28 mouse cellular contexts compared by ENCODE assay signal in the genomic region with DNA sequence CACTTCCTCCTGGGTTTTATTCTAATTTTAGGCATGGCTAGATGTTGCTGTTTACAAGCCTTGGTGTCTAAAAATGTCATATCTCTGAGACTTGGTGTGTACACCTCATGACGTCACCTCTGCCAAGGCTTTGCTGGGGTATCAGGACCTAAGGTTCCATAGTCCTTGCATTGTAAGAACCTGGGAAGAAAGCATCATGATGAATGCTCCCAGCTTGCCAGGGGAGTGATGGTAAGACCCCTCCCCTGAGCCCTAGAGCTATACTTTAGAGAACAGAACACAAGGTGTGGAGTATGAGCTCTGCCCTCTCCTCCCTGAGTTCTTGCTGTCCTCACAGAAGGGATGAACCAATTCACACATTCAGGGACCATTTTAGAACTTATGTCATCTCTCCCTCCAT.
"Had no signal": no experiment of that assay in that cellular context is flagged by ENCODE, and none has a peak within 500 bp of the region (broad histone marks: within the 10 kb centered on the region; RNA-seq: fewer than 3 reads in every experiment).

No protein-coding gene starts in this region.

- H3K36me3 ChIP-seq: limb, embryonic 10.5 days; limb, embryonic 12.5 days; limb, embryonic 13.5 days; limb, embryonic 15.5 days; liver, embryonic 12.5 days; liver, embryonic 13.5 days; liver, embryonic 15.5 days; lung, embryonic 15.5 days; midbrain, embryonic 10.5 days; midbrain, embryonic 12.5 days; midbrain, embryonic 13.5 days; midbrain, embryonic 15.5 days; neural tube, embryonic 12.5 days had no signal

- H3K9me3 ChIP-seq: limb, embryonic 10.5 days; limb, embryonic 12.5 days; limb, embryonic 13.5 days; limb, embryonic 15.5 days; liver, embryonic 12.5 days; liver, embryonic 13.5 days; liver, embryonic 15.5 days; lung, embryonic 15.5 days; megakaryocyte, embryonic 14.5 days; midbrain, embryonic 10.5 days; midbrain, embryonic 12.5 days; midbrain, embryonic 13.5 days; midbrain, embryonic 15.5 days; neural tube, embryonic 12.5 days had no signal

- DNase-seq: left cerebral cortex, postnatal 4 days; liver; liver, embryonic 13.5 days; liver, postnatal 0 days; lung, adult 18-20 months; lung, adult 2 months; lung, embryonic 14.5 days; lung, postnatal 10 days; lung, postnatal 14 days; lung, postnatal 36 days; lung, postnatal 4 days; midbrain, embryonic 14.5 days had no signal

- H3K4me1 ChIP-seq: limb, embryonic 10.5 days; limb, embryonic 12.5 days; limb, embryonic 13.5 days; limb, embryonic 15.5 days; liver, embryonic 12.5 days; liver, embryonic 13.5 days; liver, embryonic 15.5 days; lung, embryonic 15.5 days; megakaryocyte, embryonic 14.5 days; midbrain, embryonic 10.5 days; midbrain, embryonic 12.5 days; midbrain, embryonic 13.5 days; midbrain, embryonic 15.5 days; neural tube, embryonic 12.5 days had no signal

- H3K27me3 ChIP-seq: limb, embryonic 12.5 days; limb, embryonic 13.5 days; limb, embryonic 15.5 days; liver, embryonic 12.5 days; liver, embryonic 13.5 days; liver, embryonic 15.5 days; lung, embryonic 15.5 days; megakaryocyte, embryonic 14.5 days; midbrain, embryonic 12.5 days; midbrain, embryonic 13.5 days; midbrain, embryonic 15.5 days; neural tube, embryonic 12.5 days had no signal

- H3K4me3 ChIP-seq: limb, embryonic 10.5 days; limb, embryonic 12.5 days; limb, embryonic 13.5 days; limb, embryonic 15.5 days; liver, embryonic 12.5 days; liver, embryonic 13.5 days; liver, embryonic 15.5 days; lung, embryonic 15.5 days; megakaryocyte, embryonic 14.5 days; midbrain, embryonic 10.5 days; midbrain, embryonic 12.5 days; midbrain, embryonic 13.5 days; midbrain, embryonic 15.5 days; myocyte; neural tube, embryonic 12.5 days had no signal

- H3K27ac ChIP-seq: limb, embryonic 10.5 days; limb, embryonic 12.5 days; limb, embryonic 13.5 days; limb, embryonic 15.5 days; liver, embryonic 12.5 days; liver, embryonic 13.5 days; liver, embryonic 14.5 days; liver, embryonic 15.5 days; lung, embryonic 15.5 days; macrophage; midbrain, embryonic 10.5 days; midbrain, embryonic 12.5 days; midbrain, embryonic 13.5 days; midbrain, embryonic 15.5 days; neural tube, embryonic 12.5 days had no signal
